Mouse (Mus musculus): Measurements from ENCODE around the gene Gimap9. TPM values are rescaled to one million over a fixed set of nuclear protein-coding genes. Genes with fewer than 3 reads are reported as not detected.
A peak's percentile ranks its signal among the peaks of the same experiment; 100 is the strongest.

Gene Gimap9
- polyA plus RNA-seq (2016; fragmentation: Nextera tagmentation; extraction: Ambion mirVana), result 2.2 and 2.5 TPM in 2 replicates

GRCm38 (mm10) chr6:48675931-48676859 is at the start of gene Gimap9:
Gene Gimap9 (plus strand): TSS chr6:48676129.
- no peak within 1 kb of the TSS for H3K9ac ChIP-seq
- H3K27ac ChIP-seq, result no peak within 1 kb of the TSS
- 31% methylated on average over 13 of the region's 13 CpGs for WGBS
- H3K4me2 ChIP-seq (replicated peaks), result peak within 1 kb of the TSS; percentile 18; the same call in 1 of the 2 replicates
- no peak within 1 kb of the TSS for H3K4me3 ChIP-seq
- H3K4me1 ChIP-seq, result no peaks in the 10 kb centered on the region
- H3K27me3 ChIP-seq (replicated peaks), result no peaks in the 10 kb centered on the region
- H3K36me3 ChIP-seq, result no peaks in the 10 kb centered on the region
- H3K9me3 ChIP-seq, result no peaks in the 10 kb centered on the region
- ATAC-seq (ENCODE audit: low FRiP score, low read depth), result no peak

GRCm38 (mm10) chr6:48626464-48626863 is 49.5 kb upstream of the Gimap9 start, which contains the start of gene AI854703:
Gene AI854703 (plus strand): TSS chr6:48626764.
- Histone ChIP-seq H3K4me2 (replicated peaks) (peak within 1 kb of the TSS; percentile 78), H3K27ac (no peak within 1 kb of the TSS), H3K4me1 (peaks cover 15% of the 10 kb centered on the region), H3K9me3 (no peaks in the 10 kb centered on the region), H3K4me3 (peak within 1 kb of the TSS; percentile 35), H3K36me3 (no peaks in the 10 kb centered on the region; the same call in 1 of the 2 replicates), H3K9ac (peak within 1 kb of the TSS; percentile 52), H3K27me3 (replicated peaks) (peaks cover 42% of the 10 kb centered on the region)
- no peak for ATAC-seq (ENCODE audit: low FRiP score, low read depth)
- 32% methylated on average over 8 of the region's 8 CpGs for WGBS

- peaks cover 42% of the 10 kb centered on the region for H3K27me3 ChIP-seq (replicated peaks)
- no peak for ATAC-seq (ENCODE audit: low FRiP score, low read depth)
- no peak overlapping the region for H3K27ac ChIP-seq
Observed at GRCm38 (mm10) chr6:48626984-48627383, 48.9 kb upstream of the Gimap9 start.

GRCm38 (mm10) chr6:48627511-48627924 is 48.4 kb upstream of the Gimap9 start:
- no peak for ATAC-seq (ENCODE audit: low FRiP score, low read depth)
- 3% methylated on average over 7 of the region's 7 CpGs for WGBS
- peaks cover 42% of the 10 kb centered on the region for H3K27me3 ChIP-seq (replicated peaks)
- no peaks in the 10 kb centered on the region for H3K9me3 ChIP-seq
- H3K36me3 ChIP-seq, result no peaks in the 10 kb centered on the region
- H3K9ac ChIP-seq, result peak overlapping the region; percentile 52; the same call in 1 of the 2 replicates
- peak overlapping the region; percentile 35 for H3K4me3 ChIP-seq
- no peak overlapping the region for H3K27ac ChIP-seq
- peak overlapping the region; percentile 78 for H3K4me2 ChIP-seq (replicated peaks)
- peaks cover 15% of the 10 kb centered on the region for H3K4me1 ChIP-seq

More at GRCm38 (mm10) chr6:48626984-48627383, 48.9 kb upstream of the Gimap9 start:
- Histone ChIP-seq H3K4me1 (peaks cover 15% of the 10 kb centered on the region), H3K4me3 (peak overlapping the region; percentile 35), H3K9me3 (no peaks in the 10 kb centered on the region), H3K36me3 (no peaks in the 10 kb centered on the region; the same call in 1 of the 2 replicates), H3K9ac (peak overlapping the region; percentile 52), H3K4me2 (replicated peaks) (peak overlapping the region; percentile 78)
- 1% methylated on average over 32 of the region's 32 CpGs for WGBS

- Histone ChIP-seq H3K4me1 (peaks cover 15% of the 10 kb centered on the region), H3K9me3 (no peaks in the 10 kb centered on the region), H3K27me3 (replicated peaks) (peaks cover 42% of the 10 kb centered on the region), H3K4me2 (replicated peaks) (0 out of 2 replicates have a peak overlapping the region, but pooled peaks have one; percentile 78), H3K4me3 (no peak overlapping the region), H3K36me3 (no peaks in the 10 kb centered on the region), H3K27ac (no peak overlapping the region), H3K9ac (no peak overlapping the region)
- no peak for ATAC-seq (ENCODE audit: low FRiP score, low read depth)
- 86% methylated on average over 3 of the region's 3 CpGs for WGBS
Observed at GRCm38 (mm10) chr6:48628377-48628776, 47.6 kb upstream of the Gimap9 start.

GRCm38 (mm10) chr6:48628808-48629660 is 46.9 kb upstream of the Gimap9 start:
- peak overlapping the region; percentile 46 for H3K9ac ChIP-seq
- H3K36me3 ChIP-seq, result no peaks in the 10 kb centered on the region
- H3K4me3 ChIP-seq, result peak overlapping the region; percentile 39
- peaks cover 42% of the 10 kb centered on the region for H3K27me3 ChIP-seq (replicated peaks)
- H3K9me3 ChIP-seq, result no peaks in the 10 kb centered on the region
- WGBS, result 8% methylated on average over 54 of the region's 54 CpGs
- peak; percentile 55 for ATAC-seq (ENCODE audit: low FRiP score, low read depth)
- peaks cover 15% of the 10 kb centered on the region for H3K4me1 ChIP-seq
- H3K4me2 ChIP-seq (replicated peaks), result peak overlapping the region; percentile 79
- H3K27ac ChIP-seq, result no peak overlapping the region

- Histone ChIP-seq H3K4me3 (peak overlapping the region; percentile 39), H3K27ac (no peak overlapping the region), H3K36me3 (no peaks in the 10 kb centered on the region), H3K4me2 (replicated peaks) (peak overlapping the region; percentile 79), H3K9me3 (no peaks in the 10 kb centered on the region), H3K4me1 (peaks cover 15% of the 10 kb centered on the region), H3K9ac (peak overlapping the region; percentile 46), H3K27me3 (replicated peaks) (peaks cover 42% of the 10 kb centered on the region)
- ATAC-seq (ENCODE audit: low FRiP score, low read depth), result peak; percentile 26
- WGBS, result 15% methylated on average over 13 of the region's 13 CpGs
Observed at GRCm38 (mm10) chr6:48629661-48630034, 46.3 kb upstream of the Gimap9 start.

GRCm38 (mm10) chr6:48630831-48631230 is 45.1 kb upstream of the Gimap9 start:
- Histone ChIP-seq H3K9me3 (no peaks in the 10 kb centered on the region), H3K27me3 (replicated peaks) (peaks cover 35% of the 10 kb centered on the region), H3K4me2 (replicated peaks) (no peak overlapping the region), H3K9ac (no peak overlapping the region), H3K4me3 (no peak overlapping the region), H3K27ac (no peak overlapping the region), H3K4me1 (peaks cover 15% of the 10 kb centered on the region), H3K36me3 (no peaks in the 10 kb centered on the region)
- ATAC-seq (ENCODE audit: low FRiP score, low read depth), result no peak
- WGBS, result 89% methylated on average over 8 of the region's 8 CpGs

GRCm38 (mm10) chr6:48635105-48635504 is 40.8 kb upstream of the Gimap9 start:
- Histone ChIP-seq H3K27me3 (replicated peaks) (peaks cover 4% of the 10 kb centered on the region), H3K4me2 (replicated peaks) (no peak overlapping the region), H3K4me3 (no peak overlapping the region), H3K4me1 (no peaks in the 10 kb centered on the region), H3K9ac (no peak overlapping the region), H3K36me3 (no peaks in the 10 kb centered on the region), H3K9me3 (no peaks in the 10 kb centered on the region), H3K27ac (no peak overlapping the region)
- 89% methylated on average over 2 of the region's 2 CpGs for WGBS
- ATAC-seq (ENCODE audit: low FRiP score, low read depth), result no peak

- Histone ChIP-seq H3K4me2 (replicated peaks) (no peak overlapping the region), H3K27me3 (replicated peaks) (no peaks in the 10 kb centered on the region), H3K4me3 (no peak overlapping the region), H3K9me3 (no peaks in the 10 kb centered on the region), H3K9ac (no peak overlapping the region), H3K27ac (no peak overlapping the region), H3K4me1 (no peaks in the 10 kb centered on the region), H3K36me3 (no peaks in the 10 kb centered on the region)
- no peak for ATAC-seq (ENCODE audit: low FRiP score, low read depth)
- WGBS, result 36% methylated on average over 6 of the region's 6 CpGs
Observed at GRCm38 (mm10) chr6:48636515-48636914, 39.4 kb upstream of the Gimap9 start.

GRCm38 (mm10) chr6:48637811-48638500 is 38.0 kb upstream of the Gimap9 start:
- Histone ChIP-seq H3K4me1 (no peaks in the 10 kb centered on the region), H3K9ac (no peak overlapping the region), H3K9me3 (no peaks in the 10 kb centered on the region), H3K27ac (no peak overlapping the region), H3K4me2 (replicated peaks) (no peak overlapping the region), H3K4me3 (no peak overlapping the region), H3K36me3 (no peaks in the 10 kb centered on the region), H3K27me3 (replicated peaks) (no peaks in the 10 kb centered on the region)
- ATAC-seq (ENCODE audit: low FRiP score, low read depth), result no peak
- 69% methylated on average over 6 of the region's 6 CpGs for WGBS

Data from neural tube, embryonic 12.5 days (tissue).